Mouse (Mus musculus) right cerebral cortex, postnatal 36 days (tissue): ENCODE data around the gene Lpcat2b.
"Not testable (repeated sequence)": the region's sequence is repeated elsewhere in the genome, so short reads cannot be mapped to it uniquely, and the experiment has no call there.

Experiments
- DNase-seq, 2 experiments: peaks; one replicate each; pipeline ENCODE4 v3.0.0; 2022; ENCODE audit warnings: low spot score in 2 of 2, mixed read lengths in 1 of 2

The Lpcat2b gene

DNA sequence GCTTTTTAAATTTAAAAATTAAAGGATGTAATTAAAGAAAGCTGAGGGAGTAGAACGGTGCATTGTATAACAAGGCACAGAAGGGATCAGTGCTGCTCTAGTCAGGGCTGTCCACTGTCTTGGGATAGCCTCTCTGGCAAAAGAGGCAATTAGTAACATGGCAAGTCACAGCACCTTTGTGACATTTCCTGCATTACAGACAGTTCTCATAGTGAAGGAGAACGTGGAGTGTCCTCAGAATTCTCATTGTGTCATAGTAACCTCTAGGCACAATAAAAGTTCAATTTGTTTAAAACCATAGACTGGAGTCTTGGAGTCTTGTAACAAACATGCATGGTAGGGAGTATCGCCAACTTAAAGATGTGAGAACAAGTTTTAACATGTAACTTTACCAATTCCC lies at the start of gene Lpcat2b:
Gene Lpcat2b (plus strand): TSS at position 301 of the 400 bp plus-strand sequence.
- DNase-seq: no peak

DNA sequence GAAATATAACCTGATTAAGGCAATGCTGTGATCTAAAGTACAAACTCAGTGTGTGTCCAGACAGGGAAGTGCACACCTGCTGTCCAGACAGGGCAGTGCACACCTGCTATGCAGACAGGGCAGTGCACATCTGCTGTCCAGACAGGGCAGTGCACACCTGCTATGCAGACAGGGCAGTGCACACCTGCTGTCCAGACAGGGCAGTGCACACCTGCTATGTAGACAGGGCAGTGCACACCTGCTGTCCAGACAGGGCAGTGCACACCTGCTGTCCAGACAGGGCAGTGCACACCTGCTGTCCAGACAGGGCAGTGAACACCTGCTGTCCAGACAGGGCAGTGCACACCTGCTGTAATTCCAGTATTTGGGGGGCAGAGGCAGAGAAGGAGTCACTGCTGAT lies 44.9 kb upstream of the Lpcat2b start:
- DNase-seq: not testable (repeated sequence)

DNA sequence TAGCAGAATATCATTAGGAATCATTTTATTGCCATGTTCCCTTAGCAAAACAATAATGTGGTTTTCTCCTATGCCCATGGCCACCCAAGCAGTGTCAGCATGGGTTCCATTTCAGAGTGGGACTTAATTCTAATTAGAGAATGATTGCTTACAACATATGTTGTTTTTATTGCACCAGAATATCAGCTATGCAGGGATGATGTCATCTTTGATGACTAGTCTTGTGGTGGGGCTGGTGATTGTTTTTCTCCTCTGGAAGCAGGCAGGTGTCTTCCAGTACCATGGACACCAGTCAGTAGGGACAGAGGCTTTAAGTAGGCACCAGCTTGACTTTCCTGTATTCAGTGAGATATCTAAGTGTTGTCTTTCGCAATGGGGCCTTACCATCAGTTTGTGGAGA lies 43.6 kb upstream of the Lpcat2b start:
- no peak for DNase-seq

DNA sequence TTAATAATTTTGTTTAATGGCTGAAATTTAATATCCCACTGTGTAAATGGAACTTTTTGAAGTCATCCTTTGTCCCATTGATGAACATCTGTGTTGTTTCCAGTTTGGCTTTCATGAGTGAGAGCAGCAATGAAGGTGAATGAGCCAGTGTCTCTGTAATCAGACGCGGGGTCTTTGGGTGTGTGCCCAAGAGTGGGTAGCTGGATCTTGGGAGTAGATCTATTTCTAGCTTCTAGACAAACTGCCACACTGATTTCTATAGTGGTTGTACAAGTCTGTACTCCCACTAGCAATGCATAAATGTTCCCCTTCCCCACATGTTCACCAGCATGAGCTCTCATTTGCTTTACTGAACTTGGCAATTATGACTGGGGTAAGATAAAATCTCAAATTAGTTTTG lies 42.0 kb upstream of the Lpcat2b start:
- DNase-seq: no peak

DNA sequence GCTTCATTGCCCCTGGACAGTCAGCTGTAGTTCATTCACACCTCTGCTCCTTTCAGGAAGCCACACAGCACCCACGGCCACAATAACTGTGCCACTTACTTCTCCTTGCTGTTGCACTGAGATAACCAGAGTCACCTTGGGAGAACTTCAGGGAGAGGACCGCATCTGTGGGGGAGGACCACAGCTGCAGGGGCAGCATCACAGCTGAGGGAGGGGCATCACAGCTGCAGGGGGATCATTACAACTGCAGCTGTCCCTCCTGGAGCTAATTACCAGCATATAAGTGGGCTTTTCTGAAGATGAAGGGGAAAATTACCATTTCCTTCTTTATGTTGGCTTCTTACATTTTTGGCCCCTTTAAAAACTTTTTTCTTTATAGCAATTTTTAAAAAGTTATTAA lies 36.9 kb upstream of the Lpcat2b start:
- no peak for DNase-seq

DNA sequence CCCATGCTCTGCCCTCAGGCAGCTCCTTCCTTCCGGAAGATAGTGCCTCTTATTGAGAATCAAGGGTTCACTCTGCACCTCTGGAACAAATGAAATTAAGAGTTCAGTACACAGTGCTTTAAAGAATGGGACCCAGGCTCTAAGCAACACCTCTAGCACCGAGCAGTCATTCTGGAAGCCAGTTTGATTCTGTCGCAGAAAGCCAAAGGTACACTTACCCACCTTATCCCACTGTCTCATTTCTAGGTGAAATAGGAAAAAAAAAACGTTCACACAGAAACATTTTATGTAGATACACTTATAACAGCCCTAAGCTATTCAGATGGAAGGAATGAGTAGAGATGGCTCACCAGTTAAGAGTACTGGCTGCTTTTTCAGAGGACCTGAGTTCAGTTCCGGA lies 28.9 kb upstream of the Lpcat2b start, which contains the start of gene Ephx4:
Gene Ephx4 (plus strand): TSS at position 301 of the 400 bp plus-strand sequence.
- DNase-seq: no peak

DNA sequence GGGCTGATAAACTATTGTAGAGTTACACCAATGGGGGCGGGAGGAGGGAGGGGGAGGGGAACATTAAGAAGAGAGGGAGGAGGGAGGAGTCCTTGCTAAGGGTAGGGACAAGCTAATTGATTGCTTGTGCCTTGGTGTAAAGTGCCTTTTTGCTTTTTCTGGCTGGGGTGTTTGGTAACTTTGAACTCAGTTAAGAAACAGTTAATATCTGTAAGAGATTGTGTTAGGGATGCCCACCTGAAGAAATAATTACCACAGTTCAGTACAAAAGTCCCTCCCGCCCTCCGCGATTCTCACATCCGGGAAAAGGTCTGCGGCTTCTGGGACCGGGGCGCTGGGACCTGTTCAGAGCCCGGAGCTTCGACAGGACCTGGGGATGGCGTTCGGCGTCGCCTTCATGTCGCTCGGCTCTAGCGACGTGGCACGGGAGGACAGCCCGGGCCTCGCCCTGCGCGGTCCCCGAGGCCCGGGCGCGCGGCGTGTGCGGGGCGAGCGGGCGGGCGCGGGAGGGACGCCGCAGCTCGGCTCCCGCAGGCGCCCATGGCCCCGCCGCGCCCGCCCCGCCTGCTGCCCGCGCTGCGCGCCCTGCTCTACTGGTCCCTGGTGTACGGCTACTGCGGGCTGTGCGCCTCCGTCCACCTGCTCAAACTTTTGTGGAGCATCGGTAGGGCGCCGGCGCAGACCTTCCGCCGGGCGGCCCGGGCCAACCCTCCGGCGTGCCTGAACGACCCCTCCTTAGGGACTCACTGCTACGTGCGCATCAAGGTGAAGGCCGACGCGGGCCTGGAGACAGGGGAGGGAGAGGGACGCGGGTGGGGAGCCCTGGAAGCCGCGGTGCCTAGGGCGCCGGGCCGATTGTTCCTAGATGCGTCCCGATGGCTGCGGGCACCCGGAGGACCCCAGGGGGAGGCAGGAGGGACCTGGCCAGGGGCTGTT lies 28.1 kb upstream of the Lpcat2b start:
- DNase-seq: peak; percentile 29 to 31

DNA sequence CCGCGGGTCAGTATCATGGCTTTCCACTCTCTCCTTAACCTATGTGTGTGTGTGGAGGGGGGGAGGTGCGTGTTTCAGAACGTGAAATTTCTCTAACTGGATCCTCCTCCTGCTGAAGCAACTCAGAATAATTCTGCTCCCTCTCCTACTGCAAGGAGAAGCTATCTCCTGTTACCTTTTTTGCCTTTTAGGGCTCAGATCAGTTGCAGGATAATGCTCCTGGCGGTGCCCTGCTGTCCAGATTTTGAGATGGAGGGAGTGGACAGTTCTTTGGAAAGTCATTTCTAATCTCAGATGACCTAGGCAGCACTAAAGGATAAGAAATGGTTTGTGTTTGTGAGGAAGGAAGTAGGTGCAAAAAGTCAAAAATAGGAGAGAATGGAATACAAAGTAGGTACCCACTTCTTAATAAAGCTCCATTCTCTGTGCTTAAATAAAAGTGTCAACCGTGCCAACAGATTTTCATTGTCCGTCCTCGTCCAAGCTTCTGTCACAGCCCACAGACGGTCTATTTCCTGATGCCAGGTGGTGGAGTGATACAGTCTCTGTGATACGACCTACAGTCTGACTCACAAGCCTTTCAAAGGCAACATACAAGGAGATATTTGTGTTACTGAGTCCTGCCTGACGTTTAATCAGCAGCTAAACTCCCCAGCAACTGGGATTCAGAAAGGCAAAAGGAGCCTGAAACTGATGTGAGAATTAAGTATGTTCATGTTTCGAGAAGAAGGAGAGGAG lies 27.2 kb upstream of the Lpcat2b start:
- peak; percentile 63 to 83 for DNase-seq

DNA sequence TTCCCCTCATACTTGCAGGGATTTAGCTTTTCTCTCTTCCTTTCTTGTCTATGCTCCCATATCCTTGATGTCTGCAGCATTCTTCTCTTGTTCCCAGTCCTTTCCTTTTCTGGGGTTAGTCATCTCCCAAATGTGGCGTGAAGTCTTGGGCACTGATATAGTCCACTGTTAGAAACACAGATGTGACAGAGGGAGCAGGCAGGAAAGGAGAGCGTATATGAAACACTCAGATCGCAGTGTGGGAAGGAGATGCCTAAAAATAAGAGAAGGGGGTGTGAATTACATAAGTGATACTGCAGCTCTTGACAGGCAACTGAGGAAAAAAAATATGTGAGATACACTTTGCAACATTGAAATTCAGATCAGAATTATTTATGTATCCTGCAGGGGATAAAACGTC lies 26.0 kb upstream of the Lpcat2b start:
- peak; percentile 60 to 85 for DNase-seq

DNA sequence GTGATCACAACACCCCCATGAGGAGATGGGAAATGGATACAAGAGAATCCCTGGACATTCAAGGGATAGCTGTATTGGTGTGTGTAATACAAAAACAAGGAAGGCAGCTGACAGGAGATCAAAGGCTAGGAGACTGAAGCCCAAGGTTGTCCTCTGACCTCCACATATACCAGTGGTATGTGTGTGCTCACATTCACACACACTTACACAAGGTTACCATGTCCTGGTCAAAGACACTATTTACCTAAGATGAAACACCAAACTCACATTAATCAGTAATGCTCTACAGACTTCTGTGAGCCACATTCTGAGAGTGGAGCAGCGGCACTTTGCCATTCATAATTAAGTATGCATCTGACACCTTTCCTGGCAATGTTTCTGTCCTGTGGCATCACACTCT lies 21.0 kb upstream of the Lpcat2b start:
- DNase-seq: no peak

DNA sequence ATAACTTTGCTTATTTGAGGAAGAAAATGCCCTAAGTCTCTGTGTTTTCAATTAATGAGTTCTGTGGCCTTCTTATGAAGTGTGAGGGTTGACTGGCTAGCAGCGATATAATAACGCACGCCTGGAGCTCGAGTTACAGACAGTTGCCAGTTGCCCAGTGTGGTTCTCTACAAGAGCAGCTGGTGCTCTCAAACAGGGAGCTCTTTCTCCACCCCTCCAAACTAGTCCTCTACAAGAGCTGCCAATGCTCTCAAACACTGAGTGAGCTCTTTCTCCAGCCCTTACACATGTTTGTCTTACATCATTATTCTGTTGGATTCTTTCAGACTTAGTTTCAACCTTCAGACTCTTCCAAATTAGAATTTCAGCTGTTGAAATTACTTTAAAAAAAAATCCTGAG lies 20.0 kb upstream of the Lpcat2b start:
- peak in 1 of 2 experiments; percentile 34 for DNase-seq

DNA sequence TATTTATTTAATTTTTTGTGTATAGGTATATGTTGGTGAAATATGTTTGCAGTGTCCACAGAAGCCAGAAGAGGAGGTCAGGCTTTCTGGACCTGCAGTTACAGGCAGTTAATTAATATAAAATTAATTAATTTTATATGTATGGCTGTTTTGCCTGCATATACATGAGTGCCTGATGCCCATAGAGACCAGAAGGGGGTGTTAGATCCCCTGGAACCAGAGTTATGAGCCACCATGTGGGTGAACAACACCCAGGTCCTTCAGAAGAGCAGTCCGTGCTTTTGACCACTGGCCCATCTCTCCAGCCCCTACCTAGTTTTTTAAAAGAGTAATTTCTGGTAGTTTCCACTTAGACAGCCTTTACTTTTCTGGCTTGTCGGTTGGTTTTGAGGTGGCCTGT lies 19.1 kb upstream of the Lpcat2b start:
- no peak for DNase-seq

DNA sequence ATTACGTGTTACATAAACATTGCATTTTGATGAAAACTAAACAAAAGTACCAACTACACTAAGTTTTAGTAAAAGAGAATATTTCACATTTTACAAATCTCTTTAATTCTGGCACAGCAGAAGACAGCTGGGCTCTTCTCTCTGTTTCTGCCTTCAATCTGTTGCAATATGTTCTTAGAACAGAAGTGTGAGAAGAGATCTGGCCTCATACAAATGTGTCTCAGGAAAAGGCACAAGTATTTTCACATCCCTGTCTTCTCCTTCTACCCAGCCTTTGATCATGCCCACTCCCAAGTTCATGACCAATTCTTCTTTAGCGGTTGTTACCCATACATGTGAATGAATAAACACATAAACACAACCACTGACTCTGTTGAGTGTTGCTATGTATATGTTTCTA lies 16.3 kb upstream of the Lpcat2b start:
- no peak for DNase-seq

DNA sequence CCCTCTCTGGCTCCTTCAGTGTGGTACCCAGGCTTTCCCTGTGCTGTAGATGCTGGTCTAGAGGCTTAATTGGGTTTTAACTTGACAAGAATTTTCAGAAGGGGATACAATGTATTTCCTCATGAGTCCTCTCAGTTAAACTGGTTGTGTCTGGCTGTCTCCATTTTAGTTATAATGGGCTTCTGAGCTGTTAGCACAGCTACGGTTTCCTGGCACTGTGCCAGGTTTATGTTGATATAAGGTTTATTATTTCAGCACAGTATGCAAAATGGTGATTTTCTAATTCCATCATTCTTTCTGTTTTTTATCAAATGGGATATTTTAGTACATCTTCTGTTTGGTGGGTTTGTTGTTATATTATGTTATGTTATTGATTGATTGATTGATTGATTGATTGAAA lies 9.7 kb upstream of the Lpcat2b start:
- no peak for DNase-seq

DNA sequence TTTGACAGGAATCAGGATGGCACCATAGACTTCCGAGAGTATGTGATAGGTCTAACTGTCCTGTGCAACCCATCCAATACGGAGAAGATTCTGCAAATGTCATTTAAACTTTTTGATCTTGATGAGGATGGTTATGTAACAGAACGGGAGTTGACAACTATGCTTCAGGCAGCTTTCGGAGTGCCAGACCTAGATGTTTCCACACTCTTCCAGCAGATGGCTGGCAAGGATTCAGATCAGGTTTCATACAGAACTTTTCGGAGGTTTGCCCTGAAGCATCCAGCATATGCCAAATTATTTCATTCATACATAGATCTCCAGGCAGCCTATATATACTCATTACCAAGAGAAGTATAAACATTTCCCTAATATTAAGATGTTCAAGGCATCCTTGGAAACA lies 2.7 kb downstream of the Lpcat2b start:
- no peak for DNase-seq

DNA sequence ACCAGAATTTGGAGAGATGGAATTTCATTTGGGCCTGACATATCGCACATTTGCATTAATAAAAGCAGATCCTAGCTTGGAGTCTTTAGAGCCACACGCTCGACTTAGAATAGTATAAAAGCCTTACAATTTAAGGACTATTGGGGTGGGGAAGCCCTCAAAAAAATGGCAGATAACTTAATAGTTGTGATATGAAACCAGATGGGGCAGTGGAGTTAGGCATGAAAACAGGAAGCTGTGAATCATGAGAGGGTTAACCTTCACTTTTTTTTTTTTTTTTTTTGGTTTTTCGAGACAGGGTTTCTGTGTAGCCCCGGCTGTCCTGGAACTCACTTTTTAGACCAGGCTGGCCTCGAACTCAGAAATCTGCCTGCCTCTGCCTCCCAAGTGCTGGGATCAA lies 4.8 kb downstream of the Lpcat2b start:
- no peak for DNase-seq

DNA sequence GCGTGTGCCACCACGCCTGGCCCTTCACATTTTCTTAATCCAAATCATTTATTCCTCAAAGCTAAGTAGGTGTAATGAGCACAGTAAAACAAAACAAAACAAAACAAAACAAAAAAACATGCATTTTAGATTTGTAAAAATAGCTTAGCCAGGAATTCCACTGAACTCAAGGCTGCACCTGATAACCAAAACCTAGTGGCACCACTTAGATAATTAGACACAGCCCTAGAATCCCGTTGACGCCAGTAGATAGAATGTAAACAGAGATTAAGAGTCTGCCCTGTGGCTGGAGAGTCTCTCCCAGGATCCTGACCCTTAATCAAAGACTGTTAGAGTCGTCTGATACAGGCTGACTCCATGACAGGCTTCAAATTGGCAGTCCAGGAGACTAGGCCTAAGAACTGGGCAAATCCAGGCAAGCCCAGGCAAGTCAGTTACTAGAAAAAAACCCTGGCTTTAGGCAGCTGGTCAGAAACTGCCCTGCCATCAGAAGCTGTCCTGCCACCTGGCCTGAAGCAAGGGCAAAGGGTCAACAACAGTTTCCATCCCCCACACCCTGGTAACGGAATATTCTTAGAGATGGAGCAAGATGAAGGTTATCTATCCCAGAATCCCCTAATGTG lies 5.3 kb downstream of the Lpcat2b start:
- DNase-seq: no peak

DNA sequence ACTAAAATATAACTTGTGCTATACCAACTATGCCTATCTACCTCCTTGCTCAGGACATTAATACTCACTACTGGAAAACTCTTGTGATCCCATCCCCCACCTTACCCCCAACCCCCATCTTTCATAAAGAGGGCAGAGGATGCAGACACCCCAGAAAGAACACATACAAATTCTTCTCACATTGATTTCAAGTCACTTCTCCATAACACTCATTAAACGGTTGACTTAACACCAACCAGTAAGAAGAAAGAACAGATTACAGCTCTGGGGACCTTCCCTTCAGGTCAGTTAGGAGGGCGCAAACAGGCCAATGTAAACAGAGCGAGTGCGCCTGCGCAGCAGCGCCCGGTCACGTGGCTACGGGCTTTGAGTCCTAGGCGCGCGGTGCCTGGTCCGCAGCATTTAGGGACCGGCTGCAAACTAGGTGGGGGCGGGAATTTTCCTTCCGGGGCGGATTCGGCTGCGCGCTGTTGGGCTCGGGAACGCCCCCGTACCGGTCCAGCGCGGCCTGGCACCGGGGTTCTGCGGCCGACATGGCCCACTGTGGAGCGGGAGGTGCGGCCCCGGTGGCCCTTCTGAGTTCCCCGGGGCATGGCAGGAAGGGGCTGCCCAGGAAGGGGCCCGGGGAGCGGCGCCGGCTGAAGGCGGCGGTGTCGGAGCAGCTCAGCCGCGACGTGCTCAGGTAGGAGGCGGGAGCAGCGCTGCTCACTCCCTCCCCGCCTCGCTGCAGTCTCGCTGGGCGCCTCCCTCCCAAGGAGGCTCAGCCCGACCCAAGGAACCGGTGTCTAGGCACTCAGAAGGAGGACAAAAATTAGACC lies 6.3 kb downstream of the Lpcat2b start, which contains the start of gene Btbd8:
Gene Btbd8 (plus strand): TSS at position 534 of the 818 bp plus-strand sequence.
- peak; percentile 86 to 88 for DNase-seq

DNA sequence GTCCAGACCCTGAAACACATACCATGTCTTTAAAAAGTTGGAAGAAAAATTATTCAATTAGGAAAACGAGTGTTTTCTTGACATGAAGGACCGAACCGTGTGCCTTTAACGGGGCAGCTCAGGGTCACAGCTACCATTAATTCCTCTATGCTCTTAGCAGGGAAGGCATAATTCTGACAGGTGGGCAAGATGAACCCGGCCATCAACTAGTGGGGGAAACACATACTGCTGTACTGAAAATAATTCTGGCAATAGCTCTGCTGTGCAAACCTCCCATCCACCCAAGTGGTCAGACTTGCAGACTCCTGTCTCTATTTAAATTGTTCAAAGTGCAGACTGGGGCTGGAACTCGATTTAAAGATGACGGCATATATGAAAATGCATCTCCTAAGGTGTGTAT lies 7.0 kb downstream of the Lpcat2b start:
- no peak for DNase-seq

DNA sequence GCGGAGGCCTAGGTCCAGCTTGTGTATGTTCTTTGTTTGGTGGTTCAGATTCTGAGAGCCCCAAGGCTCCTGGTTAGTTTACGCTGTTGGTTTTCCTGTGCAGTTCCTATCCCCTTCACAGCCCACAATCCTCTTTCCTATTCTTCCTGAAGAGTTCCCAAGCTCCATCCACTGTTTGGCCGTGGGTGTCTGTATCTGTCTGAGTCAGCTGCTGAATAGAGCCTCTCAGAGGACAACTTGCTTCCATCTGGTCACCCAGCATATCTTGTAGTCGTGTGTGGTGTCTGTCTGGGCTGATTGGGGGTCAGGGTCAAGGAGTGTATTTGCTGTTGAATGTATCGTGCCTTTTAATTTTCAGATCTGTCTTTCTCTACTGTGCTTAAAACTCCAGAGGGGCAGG lies 10.5 kb downstream of the Lpcat2b start:
- DNase-seq: peak in 1 of 2 experiments; percentile 39

DNA sequence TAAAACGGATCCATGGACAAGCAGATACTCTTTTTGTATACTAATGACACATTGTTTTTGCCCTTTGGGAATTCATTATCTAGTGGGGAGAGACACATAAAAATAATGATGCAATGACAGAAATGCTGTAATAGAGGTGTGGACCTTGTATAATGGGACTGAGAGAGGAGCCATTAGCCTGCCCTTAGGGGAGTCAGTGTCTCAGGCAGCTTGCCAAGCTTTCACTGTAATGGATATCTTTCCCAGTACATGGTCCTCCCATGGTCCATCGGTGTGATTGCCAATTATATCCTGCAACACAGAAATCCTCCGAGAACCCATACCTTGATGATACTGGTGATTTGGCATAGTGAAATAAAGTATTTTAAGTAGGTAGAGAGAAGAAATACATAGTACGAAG lies 12.9 kb downstream of the Lpcat2b start:
- DNase-seq: no peak
